Mouse (Mus musculus): ENCODE data around the gene Rsc1a1.

DNA sequence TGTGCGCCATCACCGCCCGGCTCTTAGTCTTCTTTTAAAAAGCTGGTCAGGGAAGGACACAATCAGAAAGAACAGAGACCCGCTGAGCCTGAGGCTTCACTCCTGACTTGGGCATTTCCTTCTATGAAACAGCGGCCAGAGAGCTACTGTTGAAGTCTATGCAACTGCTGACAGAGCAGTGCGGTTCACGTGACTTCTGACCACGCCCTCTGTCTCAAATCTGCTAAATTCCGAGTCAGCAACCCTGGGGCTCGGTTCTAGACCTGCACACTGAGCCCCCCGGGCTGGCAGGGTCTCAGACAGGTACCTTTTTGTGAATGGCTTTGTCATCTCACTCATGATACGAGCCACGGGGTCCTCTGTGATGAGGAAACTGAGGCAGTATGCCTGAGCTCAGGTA is 13.1 kb downstream of the Rsc1a1 start:
- no peak for TF ChIP-seq CTCF (IDR thresholded peaks at IDR 0.05 in 2 of 3, conservative IDR thresholded peaks at IDR 0.05 in 1 of 3; ENCODE audit: control insufficient read depth in 1 of 3, insufficient read depth in 1 of 3, low read depth in 2 of 3, low read length in 3 of 3, poor library complexity in 1 of 3, severe bottlenecking in 1 of 3)
- TF ChIP-seq BHLHE40 (IDR thresholded peaks at IDR 0.05; ENCODE audit: borderline replicate concordance, low read depth, low read length), result no peak
- TF ChIP-seq MAFK (IDR thresholded peaks at IDR 0.05; ENCODE audit: borderline replicate concordance, low read depth, low read length), result no peak
- no peak for TF ChIP-seq ELF1 (IDR thresholded peaks at IDR 0.05; ENCODE audit: low read depth, low read length)
- no peak for TF ChIP-seq ZC3H11A (IDR thresholded peaks at IDR 0.05; ENCODE audit: low read depth, low read length)
- TF ChIP-seq CHD1 (IDR thresholded peaks at IDR 0.05; ENCODE audit: low read depth, low read length), result no peak
